Mouse (Mus musculus): ENCODE measurements around the gene Cbr4.
A peak's percentile ranks its signal among the peaks of the same experiment; 100 is the strongest.

Gene Cbr4

GRCm38 (mm10) chr8:61488631-61489030 lies 1.1 kb downstream of the Cbr4 start:
- no peak for DNase-seq (ENCODE audit: low read depth)

GRCm38 (mm10) chr8:61497110-61497509 lies 9.6 kb downstream of the Cbr4 start:
- no peak for DNase-seq (ENCODE audit: low read depth)

DNA sequence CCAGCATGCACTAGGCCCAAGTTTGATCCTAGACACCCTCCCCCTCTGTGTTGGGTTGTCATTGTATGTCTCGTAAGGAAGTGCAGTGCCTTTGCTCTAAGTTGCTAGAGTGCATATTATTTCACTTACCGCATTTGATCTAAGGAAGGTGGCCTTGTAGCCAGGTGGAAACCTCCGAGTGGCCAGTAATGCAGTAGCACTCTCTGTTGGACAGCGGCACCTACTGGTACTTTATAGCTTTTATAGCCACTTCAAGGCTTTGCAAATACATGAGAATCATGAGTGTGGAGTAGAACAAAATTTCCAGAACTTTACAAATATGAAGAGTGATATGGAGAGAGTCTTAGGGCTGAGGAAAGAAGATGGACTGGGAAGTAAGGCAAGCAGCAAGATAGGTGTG lies 11.5 kb downstream of the Cbr4 start:
- DNase-seq (ENCODE audit: low read depth), result no peak

GRCm38 (mm10) chr8:61500914-61501313 lies 13.4 kb downstream of the Cbr4 start:
- DNase-seq (ENCODE audit: low read depth), result no peak

DNA sequence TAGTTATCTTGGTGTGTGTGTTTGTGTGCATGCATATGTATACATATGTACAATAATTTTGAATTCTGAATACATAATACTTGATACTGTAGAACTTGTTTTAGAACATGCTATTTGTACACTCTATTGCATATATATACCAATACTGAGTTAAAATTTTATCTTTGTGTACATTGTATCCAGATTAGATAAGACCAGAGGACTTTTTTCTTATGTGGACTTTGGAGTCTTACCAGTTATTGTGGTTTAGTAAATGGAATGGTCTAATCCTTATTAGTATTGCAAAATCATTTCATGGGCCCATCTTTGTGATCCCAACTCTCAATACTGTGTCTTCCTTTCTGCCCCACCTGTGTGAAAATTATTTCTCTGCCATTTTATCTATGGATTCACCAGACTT lies 14.7 kb downstream of the Cbr4 start:
- no peak for DNase-seq (ENCODE audit: low read depth)

DNA sequence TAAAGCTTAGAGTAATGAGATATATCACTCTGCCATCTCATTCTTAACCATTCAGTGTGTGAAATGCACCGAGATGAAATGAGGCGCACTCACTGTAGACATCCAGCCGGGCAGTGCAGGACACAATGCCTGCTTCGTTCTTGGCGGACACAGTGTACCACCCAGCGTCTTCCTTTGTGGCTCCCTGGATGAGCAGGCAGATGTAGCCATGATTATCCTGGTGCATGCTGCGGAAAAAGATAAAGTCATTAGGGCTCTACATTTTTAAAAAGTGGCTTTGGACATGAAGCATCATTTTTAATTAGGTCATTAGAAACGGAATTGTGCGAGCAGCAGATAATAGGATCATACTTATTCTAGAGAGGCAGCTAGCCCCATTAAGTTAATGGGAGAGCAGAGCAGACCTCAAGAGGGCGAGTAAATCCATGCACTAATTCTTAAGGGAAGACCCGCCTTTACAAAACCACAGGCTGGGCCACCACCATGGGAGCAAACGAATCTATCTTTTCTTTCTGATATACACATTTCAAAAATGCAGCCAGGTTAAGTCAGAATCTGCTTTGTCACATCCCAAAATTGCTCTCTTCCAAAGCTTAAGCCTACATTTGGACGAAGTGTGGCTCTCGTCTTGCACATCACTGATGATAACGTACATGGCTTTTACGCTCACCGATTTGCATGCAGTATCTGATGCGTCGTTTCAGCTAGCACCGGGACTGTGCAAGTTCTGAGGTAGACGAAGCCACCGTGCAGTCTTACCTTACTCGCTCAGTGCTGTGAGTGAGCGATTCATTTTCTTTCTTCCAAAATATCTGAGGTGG lies 27.8 kb downstream of the Cbr4 start:
- DNase-seq (ENCODE audit: low read depth), result no peak

- DNase-seq (ENCODE audit: low read depth), result peak; percentile 79
Observed at GRCm38 (mm10) chr8:61515931-61516744, 28.6 kb downstream of the Cbr4 start.

DNA sequence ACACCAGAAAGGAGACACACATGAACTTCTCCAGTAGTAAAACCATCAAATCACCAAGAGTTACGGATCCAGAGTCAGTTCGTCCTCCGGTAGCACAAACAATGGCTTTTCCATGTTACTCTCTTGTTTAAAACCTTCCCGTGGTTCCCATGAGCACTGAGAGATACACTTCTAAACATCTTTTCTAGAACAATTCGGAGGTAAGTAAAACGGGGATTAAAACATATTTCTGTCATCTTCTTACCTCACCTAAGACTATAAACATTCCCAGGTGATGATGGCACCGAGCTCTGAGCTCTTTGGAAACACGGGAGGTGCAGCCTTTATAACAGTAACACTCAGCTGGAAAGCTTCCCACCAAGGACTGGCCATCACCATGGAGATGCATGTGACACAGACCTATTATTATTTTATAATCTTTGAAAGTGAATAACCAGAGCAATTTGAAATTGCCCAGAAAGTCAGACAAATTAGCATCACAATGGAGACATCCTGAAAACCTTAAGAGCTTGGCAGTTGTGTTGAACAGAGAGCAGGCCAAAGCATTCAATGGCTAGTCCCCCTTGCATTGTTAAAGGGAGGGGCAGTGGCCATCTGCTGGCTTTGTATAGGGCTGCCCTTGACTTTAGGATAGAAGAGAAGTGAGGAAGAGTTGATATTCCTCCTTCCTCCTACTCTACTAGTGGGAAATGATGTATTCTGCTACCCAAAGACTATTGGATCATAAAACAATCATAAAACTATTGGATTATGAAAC lies 29.4 kb downstream of the Cbr4 start:
- DNase-seq (ENCODE audit: low read depth), result no peak

- peak; percentile 54 for DNase-seq (ENCODE audit: low read depth)
Observed at GRCm38 (mm10) chr8:61517502-61518185, 30.1 kb downstream of the Cbr4 start.

DNA sequence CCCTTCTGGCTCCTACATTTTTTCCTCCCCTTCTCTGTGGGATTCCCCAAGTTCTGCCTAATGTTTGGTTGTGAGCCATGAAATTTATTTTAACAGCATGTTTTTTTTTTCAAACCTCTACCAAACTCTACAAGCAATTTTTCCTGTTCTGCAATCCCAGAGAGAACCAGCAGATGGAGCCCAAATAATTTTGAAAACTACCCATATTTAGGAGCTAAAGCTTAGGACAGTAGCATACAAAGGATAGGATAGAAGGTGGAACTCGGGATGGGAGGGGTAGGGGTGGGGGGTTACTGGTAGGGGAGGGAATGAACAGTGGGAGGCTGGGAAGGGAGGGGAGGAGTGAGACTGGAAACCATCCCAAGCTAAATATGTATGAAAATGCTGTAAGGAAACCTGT lies 34.6 kb downstream of the Cbr4 start:
- DNase-seq (ENCODE audit: low read depth), result peak; percentile 57

GRCm38 (mm10) chr8:61527037-61527436 lies 39.5 kb downstream of the Cbr4 start:
- DNase-seq (ENCODE audit: low read depth), result no peak

- DNase-seq (ENCODE audit: low read depth), result no peak
Observed at GRCm38 (mm10) chr8:61528197-61528596, 40.7 kb downstream of the Cbr4 start.

- DNase-seq (ENCODE audit: low read depth), result no peak
Observed at GRCm38 (mm10) chr8:61528642-61529041, 41.1 kb downstream of the Cbr4 start.

GRCm38 (mm10) chr8:61531944-61532795 lies 44.6 kb downstream of the Cbr4 start:
- no peak for DNase-seq (ENCODE audit: low read depth)

- DNase-seq (ENCODE audit: low read depth), result no peak
Observed at GRCm38 (mm10) chr8:61532831-61533230, 45.3 kb downstream of the Cbr4 start.

DNA sequence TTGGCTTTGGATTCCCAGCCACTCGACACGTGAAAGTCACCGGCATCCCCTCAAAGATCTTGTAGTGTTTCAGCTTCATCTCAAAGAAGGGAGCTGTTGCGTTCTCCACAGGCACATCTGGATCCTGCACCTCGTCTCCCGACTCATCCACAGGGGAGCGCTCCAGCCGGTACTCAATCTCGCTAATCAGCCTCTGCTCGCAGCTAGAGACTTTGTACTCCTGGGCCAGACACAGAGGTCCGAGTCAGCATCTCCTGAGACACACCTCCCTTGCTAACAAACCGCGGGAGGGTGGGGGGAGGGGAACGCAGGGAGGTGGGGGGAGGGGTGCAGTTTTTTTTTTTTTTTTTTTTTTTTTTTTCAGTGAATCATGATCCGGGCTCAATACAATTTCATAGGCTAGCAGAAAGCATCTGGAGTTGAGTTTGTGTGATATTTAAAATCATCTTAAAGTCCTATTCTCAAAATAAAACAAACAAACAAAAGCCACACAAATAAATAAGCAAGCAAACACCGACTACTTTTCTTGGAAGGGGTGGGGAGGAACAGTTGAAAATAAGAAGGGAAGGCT lies 45.9 kb downstream of the Cbr4 start:
- DNase-seq (ENCODE audit: low read depth), result no peak

DNA sequence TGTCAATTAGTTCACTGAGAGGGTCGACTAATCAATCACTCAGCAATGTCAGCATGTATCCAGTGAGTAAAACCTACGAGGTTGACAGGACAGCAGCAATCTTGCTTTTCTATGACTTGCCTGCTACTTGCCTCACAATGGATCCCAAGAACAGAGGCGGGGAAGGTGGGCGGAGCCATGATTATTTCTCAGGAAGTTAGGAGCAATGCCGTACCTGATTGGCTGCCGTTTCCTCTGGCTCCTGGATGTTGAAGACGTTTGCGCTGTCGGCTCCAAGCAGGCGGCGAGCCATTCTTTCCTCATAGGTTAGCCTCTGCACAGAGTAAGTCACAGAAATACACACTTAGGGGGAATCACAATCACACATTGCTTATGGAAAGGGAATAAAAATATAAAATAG lies 47.9 kb downstream of the Cbr4 start:
- DNase-seq (ENCODE audit: low read depth), result no peak

GRCm38 (mm10) chr8:61537471-61537870 lies 49.9 kb downstream of the Cbr4 start:
- DNase-seq (ENCODE audit: low read depth), result no peak

DNA sequence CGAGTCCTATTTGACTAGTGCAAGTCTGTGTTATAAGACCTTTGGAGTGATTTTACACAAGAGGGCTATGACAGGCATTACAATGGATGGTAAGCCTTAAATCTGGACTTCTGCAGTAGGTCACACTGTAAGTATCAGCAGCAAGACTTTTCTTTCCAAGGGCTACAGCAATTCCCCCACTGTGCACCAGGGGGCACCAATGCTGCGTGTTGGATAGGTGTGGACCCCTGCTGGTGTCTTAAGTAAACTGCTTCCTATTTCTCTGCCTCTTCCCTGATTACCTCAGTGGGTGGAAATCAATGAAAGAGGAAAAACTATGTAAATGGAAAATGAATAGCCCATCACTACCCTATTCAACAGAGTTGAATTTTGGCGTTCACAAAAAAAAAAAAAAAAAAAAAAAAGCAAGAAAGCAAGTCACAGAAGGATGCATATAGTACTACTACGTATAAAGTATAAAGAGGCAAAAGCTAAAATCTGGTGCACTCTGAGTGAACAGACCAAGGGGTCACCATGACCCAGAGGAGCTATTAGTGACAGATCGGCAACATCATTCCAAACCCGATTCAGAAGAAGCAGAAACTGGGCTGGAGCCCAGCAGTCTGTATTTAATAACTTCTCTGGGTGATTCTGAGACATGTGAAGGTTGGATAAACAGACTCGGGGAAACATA lies 52.4 kb downstream of the Cbr4 start:
- DNase-seq (ENCODE audit: low read depth), result peak; percentile 91

DNA sequence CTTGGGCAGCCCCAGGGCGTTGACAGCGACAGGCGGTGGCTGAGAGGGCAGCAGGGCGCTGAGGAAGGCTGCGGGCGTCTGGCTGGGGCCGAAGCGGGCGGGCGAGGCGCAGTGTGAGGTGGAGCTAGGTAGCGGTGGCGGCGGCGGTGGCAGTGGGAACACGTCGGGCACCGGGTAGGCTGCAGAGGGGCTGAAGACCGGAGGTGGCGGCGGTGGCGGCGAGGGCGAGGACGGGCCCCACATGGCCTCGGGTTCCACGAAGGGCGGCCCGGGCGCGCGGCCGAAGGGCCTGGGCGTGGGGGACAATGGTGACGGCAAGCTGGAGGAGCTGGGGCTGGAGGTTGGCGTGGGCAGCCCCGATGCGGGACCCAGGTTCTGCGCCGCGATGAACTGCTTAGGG lies 62.1 kb downstream of the Cbr4 start:
- DNase-seq (ENCODE audit: low read depth), result no peak
